Mouse (Mus musculus) adrenal gland, postnatal 4 days (tissue): ENCODE results near the gene Zbtb48. TPM values are rescaled to one million over a fixed set of nuclear protein-coding genes. Genes with fewer than 3 reads are reported as not detected.

Source experiments
- DNase-seq, 2 experiments: peaks; one replicate each; pipeline ENCODE4 v3.0.0; 2021 to 2022; ENCODE audit warnings: low spot score in 2 of 2, mixed read lengths in 2 of 2
- total RNA-seq, 2 experiments: library from RNA; stranded (reverse); gene quantifications; 2 replicates each; pipeline ENCODE4 v1.2.3; 2021

Gene Zbtb48
- total RNA-seq, 2 experiments from 2014 or later, result 16.8 to 17.0 TPM

- DNase-seq, result no peak
Measured at GRCm38 (mm10) chr4:152032922-152033321, 5.5 kb upstream of the Zbtb48 start.

- no peak for DNase-seq
Measured at GRCm38 (mm10) chr4:152029997-152030396, 2.5 kb upstream of the Zbtb48 start.

DNA sequence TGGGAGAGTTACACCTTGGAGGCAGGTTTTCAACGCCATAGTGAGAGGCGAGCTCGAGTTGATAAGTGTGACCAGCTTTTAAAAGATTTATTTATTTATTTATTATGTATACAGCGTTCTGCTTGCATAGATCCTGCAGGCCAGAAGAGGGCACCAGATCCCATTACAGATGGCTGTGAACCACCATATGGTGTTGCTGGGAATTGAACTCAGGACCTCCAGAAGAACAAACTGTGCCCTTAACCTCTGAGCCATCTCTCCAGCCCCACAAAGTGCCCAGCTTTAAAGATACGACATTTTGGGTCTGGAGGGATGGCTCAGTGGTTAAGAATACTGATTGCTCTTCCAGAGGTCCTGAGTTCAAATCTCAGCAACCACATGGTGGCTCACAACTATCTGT lies 1.6 kb upstream of the Zbtb48 start:
- no peak for DNase-seq

- no peak for DNase-seq
Measured at GRCm38 (mm10) chr4:152028456-152028855, 985 bp upstream of the Zbtb48 start.

- no peak for DNase-seq
Measured at GRCm38 (mm10) chr4:152026751-152027508, 541 bp downstream of the Zbtb48 start.

DNA sequence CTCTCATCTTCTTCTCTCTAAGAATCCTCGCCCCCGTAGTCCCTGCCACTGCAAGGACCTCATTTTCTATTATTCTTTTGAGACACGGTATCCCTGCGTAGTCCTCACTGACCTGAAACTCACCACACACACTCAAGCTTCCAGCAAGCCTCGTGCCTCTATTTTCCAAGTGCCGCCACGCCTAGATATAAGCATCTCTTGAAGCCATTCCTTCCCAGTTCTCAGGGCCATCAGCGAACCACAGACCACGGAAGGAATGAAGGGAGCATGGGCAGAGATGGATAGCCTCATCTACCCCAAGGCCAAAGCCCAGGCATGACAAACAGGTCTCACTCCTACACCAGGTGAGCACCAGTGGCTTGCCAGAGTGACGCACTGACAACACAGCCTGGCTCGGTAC lies 2.9 kb downstream of the Zbtb48 start:
- no peak for DNase-seq

GRCm38 (mm10) chr4:152022506-152022905 lies 5.0 kb downstream of the Zbtb48 start:
- DNase-seq, result no peak

DNA sequence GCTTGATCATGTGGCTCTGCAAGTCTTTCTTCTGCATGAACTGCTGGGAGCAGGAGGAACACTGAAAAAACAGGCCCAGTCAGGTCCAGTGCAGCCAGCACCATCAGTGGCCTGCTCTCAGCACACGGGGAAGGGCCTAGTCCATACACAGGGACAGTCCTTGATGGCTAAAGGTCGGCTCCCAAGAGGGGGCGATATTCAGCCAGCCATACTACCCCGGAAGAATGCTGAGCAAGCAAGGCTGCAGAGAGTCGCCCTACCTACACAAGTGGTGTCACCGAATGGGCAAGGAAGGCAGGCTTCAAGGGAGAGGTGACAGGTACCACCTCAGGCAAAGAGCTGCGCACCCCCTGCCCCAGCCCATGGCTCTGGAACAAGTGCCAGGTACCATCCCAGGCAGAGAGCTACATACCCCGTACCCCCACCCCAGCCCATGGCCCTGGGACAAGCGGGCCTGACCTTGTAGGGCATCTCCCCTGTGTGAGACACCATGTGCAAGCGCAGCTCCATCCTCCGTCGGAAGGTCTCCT lies 5.8 kb downstream of the Zbtb48 start:
- no peak for DNase-seq

DNA sequence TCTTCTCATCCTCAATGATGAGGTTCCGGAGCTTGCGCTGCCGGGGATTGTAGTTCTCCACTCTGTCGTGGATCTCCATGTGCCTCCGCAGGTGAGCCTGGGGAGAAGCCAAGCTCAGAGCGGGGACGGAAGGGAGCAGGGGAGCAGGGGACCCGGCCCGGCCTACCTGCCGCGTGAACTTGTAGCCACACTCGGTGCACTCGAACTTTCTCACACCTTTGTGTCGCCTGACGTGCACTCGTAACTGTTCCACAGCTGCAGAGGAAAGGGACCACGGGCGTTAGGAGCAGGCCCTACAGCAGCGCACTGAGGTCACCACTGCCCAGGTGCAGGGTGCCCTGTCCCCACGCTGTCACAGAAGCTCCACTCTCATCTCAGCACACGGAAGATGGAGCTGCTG lies 7.4 kb downstream of the Zbtb48 start:
- no peak for DNase-seq

DNA sequence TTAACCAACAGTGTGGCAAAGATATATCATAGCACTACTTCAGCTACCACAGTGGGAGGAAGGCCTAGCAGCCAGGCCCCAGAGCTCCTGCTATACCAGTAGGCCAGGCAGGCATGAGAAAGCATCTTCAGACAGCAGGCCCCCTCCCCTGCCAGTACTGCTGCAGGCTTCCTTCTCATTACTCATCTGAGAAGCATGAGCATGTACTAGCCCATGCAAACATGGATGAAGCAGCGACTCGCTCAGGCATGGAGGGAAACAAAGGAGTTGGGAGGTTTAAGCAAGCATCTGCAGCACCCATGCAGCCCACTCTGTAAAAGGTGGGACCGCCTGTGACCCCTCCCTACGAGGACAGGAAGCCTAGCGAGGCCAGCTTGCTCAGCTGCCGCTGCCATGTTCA lies 8.4 kb downstream of the Zbtb48 start:
- DNase-seq, result no peak

- DNase-seq, result no peak
Measured at GRCm38 (mm10) chr4:152013036-152013813, 14.2 kb downstream of the Zbtb48 start.

DNA sequence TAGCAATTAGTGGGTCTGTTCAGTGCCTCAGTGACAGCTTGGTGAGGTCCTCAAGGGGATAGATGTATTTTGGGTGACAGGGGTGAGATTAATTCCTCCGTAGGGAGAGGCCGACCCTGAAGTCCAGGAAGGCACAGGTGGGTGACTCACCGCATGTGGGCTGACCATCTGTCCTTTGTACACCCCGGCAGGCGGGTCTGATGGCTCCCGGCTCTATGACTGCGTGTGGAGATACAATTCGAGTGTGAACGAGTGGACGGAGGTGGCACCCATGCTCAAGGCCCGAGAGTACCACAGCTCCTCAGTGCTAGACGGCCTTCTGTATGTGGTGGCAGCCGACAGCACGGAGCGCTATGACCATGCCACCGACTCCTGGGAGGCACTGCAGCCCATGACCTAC lies 15.4 kb downstream of the Zbtb48 start:
- DNase-seq, result no peak

DNA sequence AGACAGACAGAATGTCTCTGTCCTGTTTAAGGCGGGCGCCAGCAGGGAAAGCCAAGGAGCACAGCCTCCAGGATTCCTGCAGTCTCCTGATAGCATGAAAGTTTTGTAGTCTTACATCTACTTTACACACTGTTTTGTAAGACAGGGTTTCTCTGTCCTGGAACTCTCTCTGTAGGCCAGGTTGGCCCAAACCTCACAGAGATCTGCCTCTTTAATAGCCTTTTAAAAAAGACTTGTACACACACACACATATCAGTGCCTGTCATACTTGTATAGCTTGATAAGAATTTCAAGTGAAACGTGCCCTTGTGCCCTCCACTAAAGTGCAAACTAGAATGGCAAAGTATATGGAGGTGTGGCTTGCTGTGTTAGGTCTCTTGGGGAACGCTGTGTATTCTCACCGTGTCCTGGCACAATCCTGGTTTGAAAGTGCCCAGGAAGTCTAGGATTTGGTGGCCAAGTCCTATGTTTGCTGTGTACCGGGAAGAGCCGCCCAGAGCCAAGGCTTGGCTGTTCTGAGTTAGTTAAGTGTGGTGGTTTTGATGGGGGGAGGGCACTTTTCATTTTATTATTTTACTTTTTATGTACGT lies 16.2 kb downstream of the Zbtb48 start:
- no peak for DNase-seq

GRCm38 (mm10) chr4:152010707-152011134 lies 16.8 kb downstream of the Zbtb48 start:
- DNase-seq, result no peak

DNA sequence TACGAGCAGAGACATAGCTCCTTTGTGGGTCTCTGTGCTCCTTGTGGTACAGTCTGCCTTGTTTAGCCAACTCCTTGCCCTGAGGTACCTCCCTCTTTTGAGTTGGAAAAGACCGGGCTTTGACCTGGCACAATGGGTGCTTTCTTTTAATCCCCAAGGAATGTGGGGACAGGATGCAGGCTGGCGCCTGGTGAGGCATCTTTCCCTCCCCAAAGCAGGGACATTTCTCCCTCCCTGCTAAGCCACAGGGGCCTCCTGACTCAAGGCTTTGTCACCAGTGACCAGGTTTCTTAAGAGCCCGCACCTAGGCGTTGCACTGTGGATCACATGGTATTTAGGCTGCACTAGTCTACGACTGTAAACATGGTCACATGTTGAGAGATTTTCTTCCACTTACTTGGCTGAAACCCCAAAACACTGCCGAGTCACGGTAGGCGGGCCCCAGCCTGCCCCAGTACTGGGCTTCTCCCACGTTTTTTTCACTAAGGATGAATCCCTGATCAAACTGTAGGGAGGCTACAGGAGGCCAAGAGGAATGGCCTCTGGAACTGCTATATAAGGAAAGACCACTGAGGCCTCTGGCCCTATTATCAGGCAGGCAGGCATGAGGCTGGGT lies 17.3 kb downstream of the Zbtb48 start:
- DNase-seq, result no peak

GRCm38 (mm10) chr4:152009076-152010051 lies 18.1 kb downstream of the Zbtb48 start:
- no peak for DNase-seq

- DNase-seq, result peak; percentile 80 to 87
Measured at GRCm38 (mm10) chr4:152008622-152009075, 18.8 kb downstream of the Zbtb48 start, which contains the start of gene Klhl21. Klhl21 (plus strand) TSS chr4:152008803.

DNA sequence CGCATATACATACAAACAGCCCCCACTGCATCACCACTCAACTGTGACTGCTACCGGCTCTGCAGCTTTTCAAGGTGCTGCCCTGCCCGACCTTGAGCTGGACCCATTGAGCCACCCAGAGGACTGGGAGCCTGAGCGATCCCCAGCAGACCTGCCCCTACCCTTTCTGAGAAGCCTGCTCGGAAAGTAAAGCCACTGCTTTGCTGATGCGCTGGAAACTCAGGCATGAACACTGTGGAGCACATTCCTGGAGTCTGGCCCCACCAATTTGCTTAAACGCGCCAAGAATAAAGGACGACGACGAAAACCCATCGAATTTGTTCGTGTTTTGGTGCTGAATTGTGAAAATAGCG lies 19.3 kb downstream of the Zbtb48 start:
- no peak for DNase-seq

GRCm38 (mm10) chr4:152007481-152008147 lies 19.9 kb downstream of the Zbtb48 start:
- DNase-seq, result no peak

GRCm38 (mm10) chr4:152006812-152007211 lies 20.7 kb downstream of the Zbtb48 start:
- no peak for DNase-seq
